Mouse (Mus musculus) ES-E14 (cell line): ENCODE results near the gene Dnajc15. TPM values are rescaled to one million over a fixed set of nuclear protein-coding genes. Genes with fewer than 3 reads are reported as not detected.

Source experiments
- DNase-seq: peaks from one replicate; pipeline ENCODE4 v3.0.0-alpha.2; 2013; ENCODE audit warnings: low read depth, low spot score
- H3K27ac ChIP-seq: 2 replicates; pipeline ENCODE4 v1.5.1; 2012; ENCODE audit warnings: low read depth, mild to moderate bottlenecking, low read length, moderate library complexity, mixed read lengths; ENCODE audit not compliant: poor library complexity, insufficient read depth, severe bottlenecking
- H3K36me3 ChIP-seq: 2 replicates; pipeline ENCODE4 v1.6.1; 2012; ENCODE audit warnings: mild to moderate bottlenecking, low read length, moderate library complexity, mixed read lengths; ENCODE audit not compliant: control insufficient read depth, poor library complexity, insufficient read depth, severe bottlenecking
- H3K4me1 ChIP-seq, 2 experiments: fragments of 150-350 bp in 1 of 2; sonication (generic) in 1 of 2; 2 replicates each; pipeline ENCODE4 v1.6.1; 2012; ENCODE audit warnings: low read length in 2 of 2, mild to moderate bottlenecking in 1 of 2, mixed read lengths in 1 of 2; ENCODE audit not compliant: control insufficient read depth in 2 of 2, insufficient read depth in 2 of 2, poor library complexity in 1 of 2
- H3K4me3 ChIP-seq, 2 experiments: fragments of 150-350 bp in 1 of 2; sonication (generic) in 1 of 2; 2 replicates each; pipeline ENCODE4 v1.5.1; 2012; ENCODE audit warnings: low read length in 2 of 2, low read depth in 1 of 2, mild to moderate bottlenecking in 1 of 2, mixed read lengths in 1 of 2; ENCODE audit not compliant: insufficient read depth in 1 of 2, poor library complexity in 1 of 2, severe bottlenecking in 1 of 2
- H3K9ac ChIP-seq: 2 replicates; pipeline ENCODE4 v1.6.1; 2012; ENCODE audit warnings: low read depth, mild to moderate bottlenecking, low read length, mixed read lengths; ENCODE audit not compliant: poor library complexity, insufficient read depth, severe bottlenecking
- H3K9me3 ChIP-seq: fragments of 150-350 bp; sonication (generic); 2 replicates; pipeline ENCODE4 v1.6.1; 2012; ENCODE audit warnings: low read depth, mild to moderate bottlenecking, low read length; ENCODE audit not compliant: control insufficient read depth, insufficient read depth
- CHD2 ChIP-seq: IDR thresholded peaks from 2 replicates; pipeline ENCODE4 v1.6.1; 2014; ENCODE audit warnings: mild to moderate bottlenecking, low read depth, low read length, inconsistent platforms
- HCFC1 ChIP-seq: IDR thresholded peaks from 2 replicates; pipeline ENCODE4 v1.6.1; 2012; ENCODE audit warnings: low read length, inconsistent platforms, borderline replicate concordance; ENCODE audit not compliant: insufficient read depth
- MAFK ChIP-seq: IDR thresholded peaks from 2 replicates; pipeline ENCODE4 v1.6.1; 2014; ENCODE audit warnings: mild to moderate bottlenecking, low read depth, low read length, inconsistent platforms; ENCODE audit not compliant: insufficient read depth
- ZC3H11A ChIP-seq: IDR thresholded peaks from 2 replicates; pipeline ENCODE4 v1.6.1; 2012; ENCODE audit warnings: low read depth, mild to moderate bottlenecking, inconsistent platforms, low read length, borderline replicate concordance
- ZNF384 ChIP-seq: IDR thresholded peaks from 2 replicates; pipeline ENCODE4 v1.6.1; 2012; ENCODE audit warnings: low read depth, low read length, inconsistent platforms
- in situ Hi-C, 2 experiments: fragments of 600-800 bp; cut with MboI; formaldehyde crosslinking; loops; one replicate each; pipeline ENCODE4 v1.15.1; 2025; ENCODE audit warnings: low sequenced_read_pairs in 2 of 2, inconsistent platforms in 1 of 2; ENCODE audit not compliant: unreplicated experiment in 2 of 2
- total RNA-seq: library from RNA; depleted of rRNA; stranded (reverse); fragments of 300-350 nt; gene quantifications from 2 replicates; pipeline ENCODE4 v1.2.3, GENCODE M21; 2012

Gene Dnajc15
- total RNA-seq, 1 experiment, result 37.9 TPM

- Histone ChIP-seq H3K9ac (no peak overlapping the region), H3K9me3 (no peaks in the 10 kb centered on the region), H3K27ac (no peak overlapping the region), H3K36me3 (no peaks in the 10 kb centered on the region), H3K4me3 (no peak overlapping the region), H3K4me1 (no peaks in the 10 kb centered on the region)
- no peak for DNase-seq
- TF ChIP-seq ZC3H11A (no peak), CHD2 (no peak), ZNF384 (no peak), HCFC1 (no peak), MAFK (no peak)
- in situ Hi-C loops, result no loop called here
Observed at GRCm38 (mm10) chr14:77811466-77811865, 63.5 kb downstream of the Dnajc15 start.

- H3K4me1 ChIP-seq, result no peaks in the 10 kb centered on the region
- H3K36me3 ChIP-seq, result no peaks in the 10 kb centered on the region
- DNase-seq, result no peak
- in situ Hi-C loops, result no loop called here
- no peak overlapping the region for H3K9ac ChIP-seq
- no peak overlapping the region for H3K4me3 ChIP-seq
- H3K27ac ChIP-seq, result no peak overlapping the region
- H3K9me3 ChIP-seq, result no peaks in the 10 kb centered on the region
- TF ChIP-seq ZNF384 (no peak), HCFC1 (no peak), ZC3H11A (no peak), CHD2 (no peak), MAFK (no peak)
Observed at GRCm38 (mm10) chr14:77807836-77808235, 67.1 kb downstream of the Dnajc15 start.

GRCm38 (mm10) chr14:77806345-77806744 is 68.6 kb downstream of the Dnajc15 start:
- H3K4me3 ChIP-seq, result no peak overlapping the region
- H3K36me3 ChIP-seq, result no peaks in the 10 kb centered on the region
- no peaks in the 10 kb centered on the region for H3K4me1 ChIP-seq
- no peak overlapping the region for H3K9ac ChIP-seq
- TF ChIP-seq ZNF384, result no peak
- no peak for TF ChIP-seq CHD2
- no peak for TF ChIP-seq ZC3H11A
- no peak for TF ChIP-seq HCFC1
- TF ChIP-seq MAFK, result no peak
- in situ Hi-C loops, result no loop called here
- DNase-seq, result no peak
- H3K9me3 ChIP-seq, result no peaks in the 10 kb centered on the region
- no peak overlapping the region for H3K27ac ChIP-seq

GRCm38 (mm10) chr14:77802268-77802630 is 72.7 kb downstream of the Dnajc15 start:
- Histone ChIP-seq H3K9ac (no peak overlapping the region), H3K9me3 (no peaks in the 10 kb centered on the region), H3K36me3 (no peaks in the 10 kb centered on the region), H3K27ac (no peak overlapping the region), H3K4me1 (no peaks in the 10 kb centered on the region), H3K4me3 (no peak overlapping the region)
- in situ Hi-C loops, result no loop called here
- no peak for DNase-seq
- no peak for TF ChIP-seq ZC3H11A
- no peak for TF ChIP-seq HCFC1
- no peak for TF ChIP-seq MAFK
- no peak for TF ChIP-seq CHD2
- TF ChIP-seq ZNF384, result no peak

- no peak overlapping the region for H3K27ac ChIP-seq
- H3K36me3 ChIP-seq, result no peaks in the 10 kb centered on the region
- H3K4me3 ChIP-seq, result no peak overlapping the region
- in situ Hi-C loops, result no loop called here
- H3K4me1 ChIP-seq, result no peaks in the 10 kb centered on the region
- H3K9me3 ChIP-seq, result no peaks in the 10 kb centered on the region
- DNase-seq, result no peak
- TF ChIP-seq MAFK (no peak), ZC3H11A (no peak), CHD2 (no peak), ZNF384 (no peak), HCFC1 (no peak)
- no peak overlapping the region for H3K9ac ChIP-seq
Observed at GRCm38 (mm10) chr14:77801571-77802267, 73.2 kb downstream of the Dnajc15 start.
